Mouse (Mus musculus) ovary, postnatal 14 days (tissue): ENCODE data around the gene AW822073.
"Not testable (repeated sequence)": the region's sequence is repeated elsewhere in the genome, so short reads cannot be mapped to it uniquely, and the experiment has no call there.

Source experiments
- DNase-seq: peaks from one replicate; pipeline ENCODE4 v3.0.0; 2022; ENCODE audit warnings: low spot score

The AW822073 gene

DNA sequence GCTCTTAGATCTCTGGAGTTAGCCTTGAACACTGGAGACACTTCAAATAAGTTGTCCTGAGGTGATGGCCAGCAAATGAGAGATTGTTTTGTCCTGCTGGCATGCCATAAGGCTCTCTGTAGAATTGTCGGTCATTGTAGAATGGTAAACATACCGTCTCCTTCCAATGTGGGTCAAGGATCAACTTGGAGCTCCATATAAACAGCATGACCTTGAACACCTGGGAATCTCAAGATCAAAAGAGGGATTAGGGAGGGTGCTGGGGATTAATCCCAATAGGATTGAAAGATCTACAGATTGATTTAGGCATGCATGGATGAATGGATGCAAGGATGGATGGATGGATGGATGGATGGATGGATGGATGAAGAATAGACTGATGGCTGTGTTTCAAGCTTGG is 3.2 kb downstream of the AW822073 start:
- not testable (repeated sequence) for DNase-seq

DNA sequence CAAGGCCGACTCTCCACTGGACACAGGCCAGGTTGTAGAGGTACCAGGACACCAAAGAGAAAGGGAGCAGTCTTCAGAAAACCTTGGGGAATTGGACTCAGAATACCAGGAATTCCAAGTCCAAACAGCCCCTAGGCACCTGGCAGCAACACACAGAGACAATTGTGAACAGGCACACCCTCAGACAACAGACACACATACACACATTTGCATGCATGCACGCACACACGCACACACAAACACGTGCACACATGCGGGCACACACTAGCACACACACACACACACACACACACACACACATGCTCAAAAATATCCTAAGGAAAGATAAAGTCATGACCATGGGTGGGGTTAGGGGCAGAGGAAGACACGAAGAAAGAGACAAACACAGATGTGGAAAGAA is 4.0 kb downstream of the AW822073 start:
- no peak for DNase-seq

DNA sequence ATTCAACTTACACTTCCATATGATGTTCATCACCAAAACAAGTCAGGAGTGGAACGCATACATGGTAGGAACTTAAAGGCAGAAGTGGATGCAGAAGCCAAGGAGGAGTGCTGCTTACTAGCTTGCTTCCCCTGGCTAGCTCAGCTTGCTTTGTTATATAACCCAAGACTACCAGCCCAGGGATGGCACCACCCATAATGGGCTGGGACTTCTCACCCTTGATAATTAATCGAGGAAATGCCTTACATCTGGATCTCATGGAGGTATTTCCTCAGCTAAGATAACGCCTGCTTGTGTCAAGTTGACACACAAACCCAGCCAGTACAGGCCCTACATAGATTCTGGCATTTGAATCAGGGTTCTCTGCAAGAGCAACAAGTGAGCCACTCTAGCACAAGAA is 7.4 kb downstream of the AW822073 start:
- no peak for DNase-seq

DNA sequence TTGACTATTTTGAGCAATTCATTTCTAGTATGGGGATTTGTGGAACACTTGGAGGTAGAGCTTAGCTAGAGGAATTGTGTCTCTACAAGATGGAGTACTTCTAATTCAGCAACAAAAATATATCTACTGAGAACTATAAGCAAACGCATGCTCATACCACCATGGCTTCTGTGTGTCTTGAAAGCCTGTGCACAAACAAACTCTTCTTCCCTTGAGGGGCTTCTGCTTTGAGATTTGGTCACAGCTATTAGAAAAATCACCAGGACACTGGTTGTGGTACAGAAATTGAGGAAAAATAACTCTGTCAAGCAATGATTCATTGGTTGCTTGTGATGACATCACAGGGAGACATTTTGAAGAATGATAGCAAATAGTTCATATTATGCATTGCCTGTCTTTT is 9.4 kb downstream of the AW822073 start:
- no peak for DNase-seq

DNA sequence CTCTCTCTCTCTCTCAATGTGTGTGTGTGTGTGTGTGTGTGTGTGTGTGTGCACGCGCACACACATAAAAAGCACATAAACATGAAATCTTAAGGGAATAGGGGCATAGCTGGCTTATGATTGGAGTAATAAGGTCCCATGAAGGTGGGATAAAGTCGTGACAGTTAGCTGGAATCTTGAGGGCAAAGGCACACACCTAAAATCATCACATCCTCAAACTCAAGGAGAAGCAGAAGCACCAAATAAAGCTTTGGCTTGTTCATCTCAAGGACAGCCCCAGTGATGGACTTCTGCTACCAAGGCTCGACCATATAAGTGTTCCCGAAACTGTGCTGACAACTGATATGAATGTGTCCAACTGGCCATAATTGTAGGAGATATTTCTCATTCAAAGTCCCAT is 9.8 kb downstream of the AW822073 start:
- DNase-seq = no peak

DNA sequence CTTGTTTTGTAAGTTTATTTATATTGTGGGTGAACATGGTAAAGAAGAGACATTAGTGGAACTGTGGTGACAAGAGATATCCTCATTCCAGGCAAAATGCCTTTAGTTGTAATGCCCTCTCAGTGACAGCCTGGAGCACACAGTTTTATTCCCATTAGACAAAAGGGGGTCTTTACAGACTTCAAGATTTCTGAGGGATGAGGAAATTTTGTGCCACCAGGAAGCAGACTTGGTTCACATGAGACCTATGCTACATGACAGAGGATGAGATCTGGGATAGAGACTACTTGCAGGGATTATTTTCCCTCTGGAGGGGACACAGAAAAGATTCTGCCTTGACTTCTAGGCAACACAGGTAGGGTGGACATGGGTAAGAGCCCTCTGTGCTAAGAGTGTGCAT is 10.2 kb downstream of the AW822073 start:
- no peak for DNase-seq

DNA sequence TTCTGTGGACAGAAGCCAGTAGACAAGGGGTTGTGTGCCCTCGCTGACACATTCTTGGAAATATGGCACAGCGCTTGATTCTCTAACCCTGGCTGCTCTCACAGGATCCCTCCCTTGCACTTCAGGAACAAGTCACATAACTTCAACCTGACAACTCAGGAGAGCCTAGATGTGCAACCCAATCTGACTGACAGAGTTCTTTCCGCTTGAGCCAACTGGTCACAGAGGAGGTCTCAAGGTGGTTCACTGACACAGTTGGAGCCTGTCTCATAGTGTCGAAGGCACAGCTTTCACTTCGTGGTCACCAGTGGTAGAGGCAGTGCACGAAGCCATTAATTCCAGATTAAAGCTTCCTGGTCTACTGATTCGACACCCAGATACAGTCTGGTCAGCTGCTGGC is 12.5 kb downstream of the AW822073 start:
- DNase-seq = no peak

DNA sequence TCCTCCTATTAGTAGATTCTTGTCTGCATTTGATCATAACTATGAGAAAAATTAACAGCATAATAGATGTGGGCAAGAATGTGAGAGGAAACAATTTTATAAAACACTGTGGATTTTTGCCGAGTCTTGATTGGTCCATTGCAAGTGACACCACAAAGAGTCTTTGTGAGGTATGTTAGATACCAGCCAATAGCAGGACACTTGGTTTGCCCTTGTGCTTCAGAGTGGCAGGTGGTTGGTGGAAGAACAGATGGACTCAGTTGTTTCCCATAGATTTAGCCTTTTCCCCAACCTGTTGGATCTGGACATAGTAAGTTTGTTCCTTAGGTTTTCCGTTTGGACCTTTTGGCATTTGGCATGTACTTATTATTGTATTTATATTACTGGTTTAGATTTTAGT is 13.5 kb downstream of the AW822073 start:
- no peak for DNase-seq

DNA sequence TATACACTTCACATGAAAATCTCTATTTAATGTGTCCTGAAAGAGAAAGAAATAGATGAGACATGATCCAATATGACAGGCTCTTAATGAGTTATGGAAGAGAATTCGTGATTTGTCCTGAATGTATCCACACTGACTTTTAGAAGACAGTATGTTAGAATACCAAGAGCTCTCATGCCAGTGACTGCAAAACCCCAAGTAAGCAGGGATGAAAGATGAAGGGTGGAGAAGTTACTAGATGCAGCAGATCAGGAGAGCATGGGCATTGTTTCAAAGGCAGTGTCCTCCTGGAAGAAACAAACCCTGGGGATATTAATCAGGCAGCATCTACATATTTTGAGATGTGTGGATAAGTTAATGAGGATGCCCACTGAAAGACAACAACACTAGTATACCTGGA is 14.2 kb downstream of the AW822073 start:
- DNase-seq = no peak

DNA sequence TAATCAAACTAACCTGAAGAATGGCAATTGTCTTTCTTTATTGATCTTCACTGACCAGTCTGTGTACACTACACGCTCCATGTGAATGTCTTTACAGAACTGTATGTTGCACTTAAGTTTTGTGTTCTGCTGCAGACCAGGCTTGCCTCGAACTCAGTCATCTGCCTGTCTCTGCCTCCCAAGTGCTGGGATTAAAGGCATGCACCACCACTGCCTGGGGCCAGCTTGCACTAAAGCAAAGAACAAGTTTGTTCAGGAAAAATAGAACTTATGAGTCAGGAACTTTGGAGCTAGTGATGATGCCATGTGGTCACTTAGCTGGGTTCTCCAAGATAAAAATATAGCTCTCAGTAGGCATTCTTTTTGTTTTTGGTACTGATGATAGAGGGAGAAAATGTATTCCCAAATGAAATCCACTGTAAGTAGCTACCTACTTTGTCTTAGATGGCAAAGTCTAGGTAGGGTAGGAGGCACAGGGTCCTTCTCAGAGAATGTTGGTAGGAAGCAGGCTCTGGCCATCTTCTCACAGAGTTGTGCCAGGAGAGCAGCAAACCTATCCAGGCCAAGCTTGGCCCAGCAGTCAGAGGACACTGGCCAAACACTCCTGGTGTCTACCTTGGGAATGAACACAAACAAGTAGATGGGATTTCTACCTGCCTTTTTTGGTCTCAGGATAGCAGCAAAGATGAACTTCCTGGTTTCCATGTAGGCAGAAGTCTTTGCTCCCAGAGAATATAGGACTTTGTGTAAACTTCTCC is 14.8 kb downstream of the AW822073 start:
- DNase-seq = no peak

DNA sequence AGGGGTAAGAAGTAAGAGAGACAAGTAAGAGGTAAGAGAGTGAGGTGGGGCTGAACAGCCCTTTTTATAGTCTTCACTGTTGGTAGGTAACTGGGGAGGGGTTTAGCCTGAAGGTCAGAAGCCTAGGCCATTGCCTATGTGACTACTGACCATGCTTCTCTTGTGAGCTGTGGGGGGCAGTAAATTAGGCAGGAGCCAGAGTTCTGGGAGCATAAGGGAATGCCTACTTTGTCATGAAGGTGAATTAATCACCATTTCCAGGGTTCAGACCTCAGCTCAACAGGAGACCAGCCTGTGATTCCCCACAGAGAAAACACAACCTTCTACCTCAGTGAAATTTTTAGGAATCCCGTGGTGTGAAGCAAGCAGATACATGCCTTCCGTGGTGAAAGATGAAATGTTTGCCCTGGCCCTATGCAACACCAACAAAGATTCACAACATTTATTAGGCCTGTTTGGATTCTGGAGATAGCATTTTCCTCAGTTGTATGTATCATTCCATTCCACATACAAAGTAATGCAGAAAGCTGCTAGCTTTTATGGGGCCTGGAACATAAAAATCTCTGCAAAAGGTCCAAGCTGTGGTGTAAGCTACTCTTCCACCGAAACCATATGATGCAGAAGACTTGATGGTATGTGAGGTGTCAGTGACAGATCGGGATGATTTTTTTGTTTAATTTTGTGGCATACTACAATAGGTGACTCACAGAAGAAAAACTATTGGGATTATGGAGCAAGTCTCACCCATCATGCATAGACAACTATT is 17.9 kb downstream of the AW822073 start:
- DNase-seq = no peak

DNA sequence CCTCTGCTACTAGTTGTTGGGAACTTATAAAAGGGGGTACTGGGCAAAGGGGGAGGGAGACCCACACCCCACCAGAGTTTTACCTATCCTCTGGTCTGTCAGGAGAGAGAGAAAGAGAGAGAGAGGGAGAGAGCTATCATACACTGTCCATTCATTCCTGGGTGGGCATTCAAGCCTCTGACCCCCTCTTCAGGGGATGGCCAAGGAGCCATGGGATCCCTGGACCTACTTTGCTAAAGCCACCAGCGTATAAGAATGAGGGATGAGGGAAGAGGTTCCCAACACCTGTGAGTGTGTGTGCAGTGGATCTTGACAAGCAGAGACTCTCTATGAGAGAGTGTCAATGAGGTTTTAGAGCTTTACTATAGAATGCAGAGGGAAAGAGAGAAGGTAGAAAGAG is 18.7 kb downstream of the AW822073 start:
- no peak for DNase-seq
